13 mouse cellular contexts compared by ENCODE assay signal in the genomic region with DNA sequence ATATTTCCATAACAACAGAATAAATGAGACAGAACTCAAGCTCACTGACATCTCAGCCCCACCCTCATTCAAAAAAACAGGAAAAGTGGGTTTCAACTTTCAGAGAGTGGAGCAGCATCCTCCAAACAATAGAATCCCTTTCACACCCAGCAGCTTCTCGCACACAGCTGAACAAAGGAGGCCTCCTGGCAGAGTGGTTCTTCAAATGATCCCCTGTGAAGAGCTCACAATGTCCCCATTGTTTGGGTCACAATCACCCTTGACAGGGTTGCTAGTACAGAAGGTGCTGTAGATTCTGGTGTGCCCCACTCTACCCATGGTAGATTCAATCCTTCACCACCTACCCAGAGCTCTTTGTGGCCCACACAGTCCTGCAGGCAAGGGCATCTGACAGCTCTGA. TPM values are rescaled to one million over a fixed set of nuclear protein-coding genes. Genes with fewer than 3 reads are reported as not detected.
DNase-seq lines count a peak whose midpoint lies in the region; ATAC-seq and TF ChIP-seq lines count a peak whose summit lies in the region.
"Had no signal": no experiment of that assay in that cellular context is flagged by ENCODE, and none has a peak within 500 bp of the region (broad histone marks: within the 10 kb centered on the region; RNA-seq: fewer than 3 reads in every experiment).

No protein-coding gene starts in this region.

- peak; percentile 39 for DNase-seq in left cerebral cortex, adult 11 months (ENCODE audit: low spot score)
- DNase-seq in left cerebral cortex, postnatal 14 days (ENCODE audit: low spot score in 2 of 2) = no peak
- peak; percentile 89 for DNase-seq in ZHBTc4 (ENCODE audit: low read depth, low spot score)
- peak; percentile 16 for DNase-seq in forebrain, embryonic 10.5 days (ENCODE audit: extremely low spot score, low spot score)
- DNase-seq in neural tube, embryonic 11.5 days (ENCODE audit: low spot score) = peak; percentile 21
- no peak for DNase-seq in urinary bladder, adult 2 months (ENCODE audit: low spot score)
- DNase-seq in thymus, adult 2 months = no peak
- DNase-seq: heart, adult 2 months; lung, adult 18-20 months; right cerebral cortex, postnatal 4 days; thymus, postnatal 14 days had no signal

- TF ChIP-seq CTCF in thymus, adult 2 months (IDR thresholded peaks at IDR 0.05; ENCODE audit: borderline replicate concordance, control insufficient read depth, extremely low read depth, insufficient read depth, low read length, poor library complexity) = no peak

- no peak overlapping the region for H3K9ac ChIP-seq in neural tube, embryonic 11.5 days (ENCODE audit: low read length)

- no peak overlapping the region for H3K4me2 ChIP-seq in neural tube, embryonic 11.5 days (ENCODE audit: low read depth)

- WGBS in forebrain, embryonic 10.5 days = 8% methylated on average over 1 of the region's 1 CpGs
- WGBS in neural tube, embryonic 11.5 days = 11% methylated on average over 1 of the region's 1 CpGs
- WGBS in thymus, adult 2 months = 88% methylated on average over 1 of the region's 1 CpGs

- no peaks in the 10 kb centered on the region for H3K27me3 ChIP-seq in forebrain, embryonic 10.5 days (ENCODE audit: poor library complexity, severe bottlenecking)
- no peaks in the 10 kb centered on the region for H3K27me3 ChIP-seq in neural tube, embryonic 11.5 days (ENCODE audit: control insufficient read depth, insufficient read depth, low read length)
- H3K27me3 ChIP-seq in thymus, adult 2 months (ENCODE audit: control insufficient read depth, insufficient read depth, low read length) = no peaks in the 10 kb centered on the region

- no peak for TF ChIP-seq POLR2A in thymus, adult 2 months (IDR thresholded peaks at IDR 0.05; ENCODE audit: control insufficient read depth, extremely low read depth, insufficient read depth, low read length, poor library complexity)

- peak overlapping the region; percentile 60; the same call in 1 of the 2 replicates for H3K27ac ChIP-seq in forebrain, embryonic 10.5 days
- H3K27ac ChIP-seq in neural tube, embryonic 11.5 days (ENCODE audit: low read depth, low read length) = no peak overlapping the region
- no peak overlapping the region for H3K27ac ChIP-seq in thymus, adult 2 months (ENCODE audit: control insufficient read depth, insufficient read depth, low read length)
- H3K27ac ChIP-seq: heart, adult 2 months had no signal

- H3K36me3 ChIP-seq in forebrain, embryonic 10.5 days (replicated peaks) = no peaks in the 10 kb centered on the region
- H3K36me3 ChIP-seq in neural tube, embryonic 11.5 days (ENCODE audit: control insufficient read depth, insufficient read depth, low read length) = no peaks in the 10 kb centered on the region
- H3K36me3 ChIP-seq in thymus, adult 2 months (ENCODE audit: control insufficient read depth, insufficient read depth, low read length) = peaks cover 5% of the 10 kb centered on the region

- intact Hi-C loops in left cerebral cortex, postnatal 14 days (cut with DNase I) = no loop called here

- no peaks in the 10 kb centered on the region for H3K9me3 ChIP-seq in forebrain, embryonic 10.5 days
- no peaks in the 10 kb centered on the region for H3K9me3 ChIP-seq in neural tube, embryonic 11.5 days (ENCODE audit: control insufficient read depth, low read length)

- ATAC-seq in neural tube, embryonic 11.5 days (ENCODE audit: insufficient read depth, low FRiP score, low TSS enrichment) = peak; percentile 72
- ATAC-seq: intestine, postnatal 0 days; Patski had no signal

- H3K4me3 ChIP-seq in forebrain, embryonic 10.5 days = no peak overlapping the region
- no peak overlapping the region for H3K4me3 ChIP-seq in neural tube, embryonic 11.5 days (ENCODE audit: low read depth, low read length)
- H3K4me3 ChIP-seq in thymus, adult 2 months (ENCODE audit: control insufficient read depth, insufficient read depth, low read length) = no peak overlapping the region
- H3K4me3 ChIP-seq: heart, adult 2 months had no signal

- peaks cover 10% of the 10 kb centered on the region for H3K4me1 ChIP-seq in forebrain, embryonic 10.5 days
- no peaks in the 10 kb centered on the region for H3K4me1 ChIP-seq in neural tube, embryonic 11.5 days (ENCODE audit: control insufficient read depth, insufficient read depth, low read length)
- H3K4me1 ChIP-seq in thymus, adult 2 months (replicated peaks; ENCODE audit: control insufficient read depth, insufficient read depth, low read length) = 0 out of 2 replicates have a peak, but pooled peaks cover 3% of the 10 kb centered on the region

RNA-seq across cellular contexts. Expression of a gene that starts 44.7 kb away (rescaled TPM):
- 1 to 10 TPM; 3.1 to 3.4 TPM for total RNA-seq in left cerebral cortex, postnatal 14 days (2021)
- polyA plus RNA-seq in forebrain, embryonic 10.5 days (2016; fragmentation: Nextera tagmentation; extraction: Ambion mirVana) = 0.43 and 0.47 TPM in 2 replicates
- polyA plus RNA-seq in neural tube, embryonic 11.5 days (2014; fragmentation: Nextera tagmentation; extraction: Ambion mirVana) = 0.82 and 0.85 TPM in 2 replicates
- 2.4 and 3.7 TPM in 2 replicates for polyA plus RNA-seq in urinary bladder, adult 2 months (2012; rRNA removed)
- polyA plus RNA-seq in thymus, adult 2 months (2012; rRNA removed) = 48.9 and 50.5 TPM in 2 replicates
- polyA plus RNA-seq: Patski had no signal

Comparison
In these comparisons a context has a peak if more than half of its experiments do, and no peak if none do; other contexts are left out.
1. DNase-seq: peak in left cerebral cortex, adult 11 months (single experiment), ZHBTc4 (single experiment), forebrain, embryonic 10.5 days (single experiment) and neural tube, embryonic 11.5 days (single experiment); none in left cerebral cortex, postnatal 14 days (0 of 2), urinary bladder, adult 2 months (single experiment) and thymus, adult 2 months (single experiment).
2. RNA of a gene that starts 44.7 kb away (polyA plus RNA-seq): 48.9 to 50.5 TPM in thymus, adult 2 months; 2.4 to 3.7 TPM in urinary bladder, adult 2 months, 0.82 to 0.85 TPM in neural tube, embryonic 11.5 days and 0.43 to 0.47 TPM in forebrain, embryonic 10.5 days; every median in the first group is over 10 times any median in the second.